Comparison of ENCODE assay signal across 17 mouse cellular contexts in the genomic region with DNA sequence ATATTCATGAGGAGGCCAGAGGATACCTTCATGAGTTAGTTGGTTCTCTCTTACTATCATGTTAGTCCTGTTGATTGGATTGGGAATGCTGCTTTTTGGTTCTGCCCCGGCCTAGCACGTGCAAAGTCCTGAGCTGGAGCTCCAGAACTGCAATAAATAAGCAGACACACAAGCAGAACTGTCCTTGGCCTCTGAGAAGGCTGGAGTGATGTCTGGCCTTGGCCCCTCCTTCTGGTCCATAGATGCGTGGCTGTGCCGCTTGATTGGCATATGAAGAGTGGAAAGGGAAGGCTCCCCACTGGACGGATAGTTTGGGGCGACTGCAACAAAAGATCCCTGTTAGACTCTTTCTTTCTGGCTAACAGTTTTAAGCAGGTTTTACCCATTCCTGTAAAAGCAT. TPM values are rescaled to one million over a fixed set of nuclear protein-coding genes. Genes with fewer than 3 reads are reported as not detected.
"Had no signal": no experiment of that assay in that cellular context is flagged by ENCODE, and none has a peak within 500 bp of the region (broad histone marks: within the 10 kb centered on the region; RNA-seq: fewer than 3 reads in every experiment).

No protein-coding gene starts in this region.

- H3K36me3 ChIP-seq: kidney, embryonic 15.5 days; limb, embryonic 13.5 days; midbrain, embryonic 12.5 days; neural tube, embryonic 13.5 days; stomach, embryonic 15.5 days had no signal

- ATAC-seq: midbrain, embryonic 16.5 days had no signal

- H3K4me2 ChIP-seq: kidney, embryonic 15.5 days; limb, embryonic 13.5 days; midbrain, embryonic 12.5 days; neural tube, embryonic 13.5 days; stomach, embryonic 15.5 days had no signal

- DNase-seq: kidney, postnatal 14 days; left cerebral cortex, postnatal 4 days; lung, adult 2 months; retina, postnatal 1 day; right cerebral cortex, postnatal 4 days; spleen, adult 18-20 months; thymus, postnatal 4 days had no signal

- H3K4me3 ChIP-seq: kidney, embryonic 15.5 days; limb, embryonic 13.5 days; midbrain, embryonic 12.5 days; neural tube, embryonic 13.5 days; stomach, embryonic 15.5 days had no signal

- H3K9me3 ChIP-seq: kidney, embryonic 15.5 days; limb, embryonic 13.5 days; midbrain, embryonic 12.5 days; neural tube, embryonic 13.5 days; stomach, embryonic 15.5 days had no signal

- H3K4me1 ChIP-seq: midbrain, embryonic 12.5 days; neural tube, embryonic 13.5 days had no signal

- H3K27ac ChIP-seq: kidney, embryonic 15.5 days; limb, embryonic 13.5 days; liver, embryonic 14.5 days; midbrain, embryonic 12.5 days; neural tube, embryonic 13.5 days had no signal

- H3K27me3 ChIP-seq: kidney, embryonic 15.5 days; limb, embryonic 13.5 days; midbrain, embryonic 12.5 days; neural tube, embryonic 13.5 days; stomach, embryonic 15.5 days had no signal

- H3K9ac ChIP-seq: kidney, embryonic 15.5 days; limb, embryonic 13.5 days; liver, embryonic 14.5 days; midbrain, embryonic 12.5 days; neural tube, embryonic 13.5 days; stomach, embryonic 15.5 days had no signal

RNA-seq across cellular contexts. Expression of a gene that starts 13.4 kb away (rescaled TPM):
- total RNA-seq: megakaryocyte-erythroid progenitor cell, adult 5-6 weeks had no signal

RNA-seq across cellular contexts. Expression of a gene that starts 31.5 kb away (rescaled TPM):
- total RNA-seq: layer of hippocampus, postnatal 14 days; left cerebral cortex, adult 18-20 months; left cerebral cortex, postnatal 4 days had no signal

RNA-seq across cellular contexts. Expression of a gene that starts 32.9 kb away (rescaled TPM):
- total RNA-seq: left cerebral cortex, adult 18-20 months had no signal
- polyA plus RNA-seq: midbrain, embryonic 12.5 days; neural tube, embryonic 13.5 days had no signal

RNA-seq across cellular contexts. Expression of a gene that starts 34.6 kb away (rescaled TPM):
- polyA plus RNA-seq: midbrain, embryonic 12.5 days; neural tube, embryonic 13.5 days; stomach, embryonic 15.5 days had no signal
